Mouse (Mus musculus): ENCODE results near the gene Ccdc163. TPM values are rescaled to one million over a fixed set of nuclear protein-coding genes. Genes with fewer than 3 reads are reported as not detected.

Ccdc163 gene
- polyA plus RNA-seq, 1 experiment from 2014 or later = 22.6 TPM

GRCm38 (mm10) chr4:116734996-116735395, 26.7 kb downstream of the Ccdc163 start:
- H3K4me2 ChIP-seq (ENCODE audit: low read depth, low read length) = no peak overlapping the region
- ATAC-seq = no peak
- H3K4me1 ChIP-seq (ENCODE audit: control insufficient read depth, insufficient read depth, low read length) = 0 out of 2 replicates have a peak, but pooled peaks cover 9% of the 10 kb centered on the region
- WGBS = 81% methylated on average over 2 of the region's 2 CpGs
- H3K9me3 ChIP-seq (ENCODE audit: control insufficient read depth, low read length) = no peaks in the 10 kb centered on the region
- no peak overlapping the region for H3K9ac ChIP-seq (ENCODE audit: low read depth, low read length)
- no peaks in the 10 kb centered on the region for H3K27me3 ChIP-seq (replicated peaks; ENCODE audit: control insufficient read depth, insufficient read depth, low read length)
- no peak overlapping the region for H3K27ac ChIP-seq (ENCODE audit: low read length)
- no peaks in the 10 kb centered on the region for H3K36me3 ChIP-seq (ENCODE audit: control insufficient read depth, insufficient read depth, low read length)
- H3K4me3 ChIP-seq (ENCODE audit: low read length) = no peak overlapping the region

GRCm38 (mm10) chr4:116738972-116739751, 30.9 kb downstream of the Ccdc163 start:
- Histone ChIP-seq H3K9me3 (ENCODE audit: control insufficient read depth, low read length) (no peaks in the 10 kb centered on the region), H3K9ac (ENCODE audit: low read depth, low read length) (no peak overlapping the region), H3K4me1 (ENCODE audit: control insufficient read depth, insufficient read depth, low read length) (no peaks in the 10 kb centered on the region), H3K4me2 (ENCODE audit: low read depth, low read length) (no peak overlapping the region), H3K27ac (ENCODE audit: low read length) (no peak overlapping the region), H3K27me3 (replicated peaks; ENCODE audit: control insufficient read depth, insufficient read depth, low read length) (no peaks in the 10 kb centered on the region), H3K36me3 (ENCODE audit: control insufficient read depth, insufficient read depth, low read length) (no peaks in the 10 kb centered on the region), H3K4me3 (ENCODE audit: low read length) (no peak overlapping the region)
- 82% methylated on average over 9 of the region's 9 CpGs for WGBS
- no peak for ATAC-seq

GRCm38 (mm10) chr4:116749750-116750149, 41.4 kb downstream of the Ccdc163 start:
- no peak overlapping the region for H3K4me3 ChIP-seq (ENCODE audit: low read length)
- no peaks in the 10 kb centered on the region for H3K9me3 ChIP-seq (ENCODE audit: control insufficient read depth, low read length)
- H3K4me2 ChIP-seq (ENCODE audit: low read depth, low read length) = no peak overlapping the region
- WGBS = 76% methylated on average over 2 of the region's 2 CpGs
- no peaks in the 10 kb centered on the region for H3K36me3 ChIP-seq (ENCODE audit: control insufficient read depth, insufficient read depth, low read length)
- no peak for ATAC-seq
- no peaks in the 10 kb centered on the region for H3K4me1 ChIP-seq (ENCODE audit: control insufficient read depth, insufficient read depth, low read length)
- no peak overlapping the region for H3K27ac ChIP-seq (ENCODE audit: low read length)
- no peaks in the 10 kb centered on the region for H3K27me3 ChIP-seq (replicated peaks; ENCODE audit: control insufficient read depth, insufficient read depth, low read length)
- no peak overlapping the region for H3K9ac ChIP-seq (ENCODE audit: low read depth, low read length)

GRCm38 (mm10) chr4:116761914-116762313, 53.6 kb downstream of the Ccdc163 start:
- H3K27ac ChIP-seq (ENCODE audit: low read length) = no peak overlapping the region
- H3K9me3 ChIP-seq (ENCODE audit: control insufficient read depth, low read length) = no peaks in the 10 kb centered on the region
- no peaks in the 10 kb centered on the region for H3K4me1 ChIP-seq (ENCODE audit: control insufficient read depth, insufficient read depth, low read length)
- no peaks in the 10 kb centered on the region for H3K36me3 ChIP-seq (ENCODE audit: control insufficient read depth, insufficient read depth, low read length)
- no peak overlapping the region for H3K4me2 ChIP-seq (ENCODE audit: low read depth, low read length)
- 0 out of 2 replicates have a peak, but pooled peaks have one; percentile 38 for ATAC-seq
- H3K9ac ChIP-seq (ENCODE audit: low read depth, low read length) = no peak overlapping the region
- H3K27me3 ChIP-seq (replicated peaks; ENCODE audit: control insufficient read depth, insufficient read depth, low read length) = no peaks in the 10 kb centered on the region
- WGBS = 72% methylated on average over 2 of the region's 2 CpGs
- no peak overlapping the region for H3K4me3 ChIP-seq (ENCODE audit: low read length)

GRCm38 (mm10) chr4:116764001-116764400, 55.7 kb downstream of the Ccdc163 start:
- H3K4me3 ChIP-seq (ENCODE audit: low read length) = no peak overlapping the region
- no peak for ATAC-seq
- H3K9ac ChIP-seq (ENCODE audit: low read depth, low read length) = no peak overlapping the region
- no peaks in the 10 kb centered on the region for H3K36me3 ChIP-seq (ENCODE audit: control insufficient read depth, insufficient read depth, low read length)
- no peak overlapping the region for H3K27ac ChIP-seq (ENCODE audit: low read length)
- no peak overlapping the region for H3K4me2 ChIP-seq (ENCODE audit: low read depth, low read length)
- no peaks in the 10 kb centered on the region for H3K27me3 ChIP-seq (replicated peaks; ENCODE audit: control insufficient read depth, insufficient read depth, low read length)
- H3K4me1 ChIP-seq (ENCODE audit: control insufficient read depth, insufficient read depth, low read length) = no peaks in the 10 kb centered on the region
- no peaks in the 10 kb centered on the region for H3K9me3 ChIP-seq (ENCODE audit: control insufficient read depth, low read length)
- 84% methylated on average over 5 of the region's 5 CpGs for WGBS

- Histone ChIP-seq H3K9ac (ENCODE audit: low read depth, low read length) (no peak overlapping the region), H3K9me3 (ENCODE audit: control insufficient read depth, low read length) (no peaks in the 10 kb centered on the region), H3K36me3 (ENCODE audit: control insufficient read depth, insufficient read depth, low read length) (no peaks in the 10 kb centered on the region), H3K4me3 (ENCODE audit: low read length) (no peak overlapping the region), H3K27me3 (replicated peaks; ENCODE audit: control insufficient read depth, insufficient read depth, low read length) (no peaks in the 10 kb centered on the region), H3K27ac (ENCODE audit: low read length) (no peak overlapping the region), H3K4me2 (ENCODE audit: low read depth, low read length) (no peak overlapping the region), H3K4me1 (ENCODE audit: control insufficient read depth, insufficient read depth, low read length) (no peaks in the 10 kb centered on the region)
- 86% methylated on average over 5 of the region's 5 CpGs for WGBS
- ATAC-seq = no peak
Observed at GRCm38 (mm10) chr4:116768510-116768909, 60.2 kb downstream of the Ccdc163 start.

GRCm38 (mm10) chr4:116769060-116769459, 60.8 kb downstream of the Ccdc163 start:
- Histone ChIP-seq H3K27ac (ENCODE audit: low read length) (no peak overlapping the region), H3K4me2 (ENCODE audit: low read depth, low read length) (no peak overlapping the region), H3K36me3 (ENCODE audit: control insufficient read depth, insufficient read depth, low read length) (no peaks in the 10 kb centered on the region), H3K9me3 (ENCODE audit: control insufficient read depth, low read length) (no peaks in the 10 kb centered on the region), H3K4me1 (ENCODE audit: control insufficient read depth, insufficient read depth, low read length) (no peaks in the 10 kb centered on the region), H3K9ac (ENCODE audit: low read depth, low read length) (no peak overlapping the region), H3K4me3 (ENCODE audit: low read length) (no peak overlapping the region), H3K27me3 (replicated peaks; ENCODE audit: control insufficient read depth, insufficient read depth, low read length) (no peaks in the 10 kb centered on the region)
- ATAC-seq = no peak

- H3K27me3 ChIP-seq (replicated peaks; ENCODE audit: control insufficient read depth, insufficient read depth, low read length) = no peaks in the 10 kb centered on the region
- no peaks in the 10 kb centered on the region for H3K36me3 ChIP-seq (ENCODE audit: control insufficient read depth, insufficient read depth, low read length)
- H3K4me2 ChIP-seq (ENCODE audit: low read depth, low read length) = no peak overlapping the region
- no peak for ATAC-seq
- no peak overlapping the region for H3K27ac ChIP-seq (ENCODE audit: low read length)
- H3K9ac ChIP-seq (ENCODE audit: low read depth, low read length) = no peak overlapping the region
- H3K4me1 ChIP-seq (ENCODE audit: control insufficient read depth, insufficient read depth, low read length) = no peaks in the 10 kb centered on the region
- whole genome bisulfite sequencing = 96% methylated on average over 5 of the region's 5 CpGs
- no peak overlapping the region for H3K4me3 ChIP-seq (ENCODE audit: low read length)
- H3K9me3 ChIP-seq (ENCODE audit: control insufficient read depth, low read length) = no peaks in the 10 kb centered on the region
Observed at GRCm38 (mm10) chr4:116776391-116776790, 68.1 kb downstream of the Ccdc163 start.

- WGBS = 76% methylated on average over 3 of the region's 3 CpGs
- no peak for ATAC-seq
- H3K27ac ChIP-seq (ENCODE audit: low read length) = no peak overlapping the region
Observed at GRCm38 (mm10) chr4:116777079-116777478, 68.8 kb downstream of the Ccdc163 start.

GRCm38 (mm10) chr4:116780541-116780940, 72.2 kb downstream of the Ccdc163 start:
- H3K4me2 ChIP-seq (ENCODE audit: low read depth, low read length) = no peak overlapping the region
- H3K4me3 ChIP-seq (ENCODE audit: low read length) = no peak overlapping the region
- no peak for ATAC-seq
- H3K36me3 ChIP-seq (ENCODE audit: control insufficient read depth, insufficient read depth, low read length) = no peaks in the 10 kb centered on the region
- H3K27me3 ChIP-seq (replicated peaks; ENCODE audit: control insufficient read depth, insufficient read depth, low read length) = no peaks in the 10 kb centered on the region
- no peak overlapping the region for H3K9ac ChIP-seq (ENCODE audit: low read depth, low read length)
- no peak overlapping the region for H3K27ac ChIP-seq (ENCODE audit: low read length)
- no peaks in the 10 kb centered on the region for H3K9me3 ChIP-seq (ENCODE audit: control insufficient read depth, low read length)
- H3K4me1 ChIP-seq (ENCODE audit: control insufficient read depth, insufficient read depth, low read length) = no peaks in the 10 kb centered on the region
- WGBS = 71% methylated on average over 2 of the region's 2 CpGs

More at GRCm38 (mm10) chr4:116777079-116777478, 68.8 kb downstream of the Ccdc163 start:
- H3K27me3 ChIP-seq (replicated peaks; ENCODE audit: control insufficient read depth, insufficient read depth, low read length) = no peaks in the 10 kb centered on the region
- no peak overlapping the region for H3K4me3 ChIP-seq (ENCODE audit: low read length)
- no peaks in the 10 kb centered on the region for H3K4me1 ChIP-seq (ENCODE audit: control insufficient read depth, insufficient read depth, low read length)
- H3K4me2 ChIP-seq (ENCODE audit: low read depth, low read length) = no peak overlapping the region
- no peak overlapping the region for H3K9ac ChIP-seq (ENCODE audit: low read depth, low read length)
- no peaks in the 10 kb centered on the region for H3K36me3 ChIP-seq (ENCODE audit: control insufficient read depth, insufficient read depth, low read length)
- H3K9me3 ChIP-seq (ENCODE audit: control insufficient read depth, low read length) = no peaks in the 10 kb centered on the region

Data from intestine, embryonic 16.5 days (tissue).